Mouse (Mus musculus) hindbrain, postnatal 0 days (tissue): Measurements from ENCODE around the gene Socs2. TPM values are rescaled to one million over a fixed set of nuclear protein-coding genes. Genes with fewer than 3 reads are reported as not detected.

Experiments
- ATAC-seq: fragments of 200-750 bp; cut with Nextera tagmentation; 2 replicates; pipeline ENCODE4 v1.8.0; 2017; ENCODE audit warnings: mild to moderate bottlenecking, moderate TSS enrichment, moderate library complexity
- DNase-seq: peaks from one replicate; pipeline ENCODE4 v3.0.0-alpha.2; 2015; ENCODE audit warnings: low spot score
- H3K27ac ChIP-seq: fragments of 300-500 bp; sonication (generic); 2 replicates; pipeline ENCODE4 v1.5.1; 2014; ENCODE audit warnings: mild to moderate bottlenecking
- H3K27me3 ChIP-seq: fragments of 300-500 bp; sonication (generic); 2 replicates; pipeline ENCODE4 v1.6.1; 2014; ENCODE audit warnings: low read length, mixed read lengths; ENCODE audit not compliant: insufficient read depth
- H3K36me3 ChIP-seq: fragments of 300-500 bp; sonication (generic); 2 replicates; pipeline ENCODE4 v1.6.1; 2014; ENCODE audit warnings: low read length, mixed read lengths; ENCODE audit not compliant: insufficient read depth
- H3K4me1 ChIP-seq: fragments of 300-500 bp; sonication (generic); 2 replicates; pipeline ENCODE4 v1.6.1; 2014; ENCODE audit warnings: antibody characterized with exemption, low read length, mixed read lengths; ENCODE audit not compliant: insufficient read depth
- H3K4me2 ChIP-seq: fragments of 300-500 bp; sonication (generic); 2 replicates; pipeline ENCODE4 v1.6.1; 2014; ENCODE audit warnings: low read depth, mild to moderate bottlenecking, low read length, moderate library complexity, mixed read lengths
- H3K4me3 ChIP-seq: fragments of 300-500 bp; sonication (generic); 2 replicates; pipeline ENCODE4 v1.5.1; 2014; ENCODE audit warnings: low read length
- H3K9ac ChIP-seq: fragments of 300-500 bp; sonication (generic); replicated peaks from 2 replicates; pipeline ENCODE4 v1.6.1; 2014; ENCODE audit warnings: mild to moderate bottlenecking, low read length, moderate library complexity, mixed read lengths
- H3K9me3 ChIP-seq: fragments of 300-500 bp; sonication (generic); 2 replicates; pipeline ENCODE4 v1.6.1; 2016; ENCODE audit warnings: low read length, mixed read lengths
- CTCF ChIP-seq: IDR thresholded peaks from 2 replicates; pipeline ENCODE4 v1.5.1; 2016; ENCODE audit warnings: antibody characterized with exemption, control low read depth, low read depth
- WGBS: fragments of 180-500 bp; shearing (Covaris S2); extraction: QIAGEN DNeasy Blood & Tissue Kit; methylation state at CpG from one replicate; pipeline ENCODE4 v1.1.7; 2014; 5-methylcytosine and 5-hydroxymethylcytosine counted together
- polyA plus RNA-seq: library from polyadenylated mRNA; unstranded; fragments of >200 nt; fragmentation: Nextera tagmentation; extraction: Ambion mirVana; gene quantifications from 2 replicates; pipeline ENCODE4 v1.2.1, GENCODE M21; 2015
- total RNA-seq: library from RNA; depleted of rRNA; stranded (reverse); fragments of >200 nt; gene quantifications from 2 replicates; pipeline ENCODE4 v1.2.3, GENCODE M21; 2014

Gene Socs2
- total and polyA plus RNA-seq, 2 experiments from 2014 or later, result 51.7 to 122 TPM

DNA sequence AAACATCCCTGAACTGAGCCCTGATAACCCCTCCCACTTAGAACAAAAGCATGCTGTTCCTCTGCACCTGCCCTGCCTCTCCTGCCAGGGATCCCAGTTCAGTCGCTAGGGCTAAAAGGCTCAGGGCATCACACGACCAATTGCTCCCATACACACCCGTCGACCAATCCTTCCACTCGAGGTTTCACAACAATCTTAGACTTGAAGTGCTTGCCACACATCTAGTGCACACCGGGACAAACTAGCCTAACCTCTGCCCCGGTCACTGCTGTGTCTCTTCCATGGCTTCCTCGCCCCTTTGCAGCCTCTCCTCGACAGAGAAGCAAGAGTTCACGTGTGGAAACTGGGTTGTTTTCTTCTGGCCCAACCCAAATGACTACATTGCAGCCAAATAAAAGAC, 3.3 kb upstream of the Socs2 start:
- Histone ChIP-seq H3K9ac (no peak overlapping the region), H3K9me3 (no peaks in the 10 kb centered on the region), H3K27me3 (no peaks in the 10 kb centered on the region), H3K4me1 (no peaks in the 10 kb centered on the region), H3K4me2 (no peak overlapping the region), H3K4me3 (no peak overlapping the region), H3K27ac (no peak overlapping the region), H3K36me3 (no peaks in the 10 kb centered on the region)
- TF ChIP-seq CTCF, result no peak
- WGBS, result 73% methylated on average over 10 of the region's 10 CpGs
- ATAC-seq (no peak), DNase-seq (no peak)

DNA sequence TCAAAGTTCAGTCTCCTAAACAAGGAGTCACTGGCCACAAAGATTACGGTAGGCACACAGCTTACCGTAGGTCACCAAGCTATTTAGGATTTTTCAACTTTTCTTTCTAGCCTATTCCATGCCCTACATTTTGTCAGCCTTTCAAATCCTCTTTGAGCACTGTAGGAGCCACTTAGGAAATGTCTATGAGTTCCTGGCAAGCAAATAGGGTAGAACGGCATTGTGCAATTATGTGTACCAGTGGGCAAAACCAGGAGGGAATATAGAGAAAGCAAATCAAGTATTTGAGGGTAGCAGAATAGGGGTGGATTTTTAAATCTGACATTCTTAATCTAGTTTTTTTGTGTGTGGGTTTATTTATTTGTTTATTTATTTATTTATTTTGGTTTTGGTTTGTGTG, 2.7 kb upstream of the Socs2 start:
- TF ChIP-seq CTCF, result no peak
- H3K4me1 ChIP-seq, result no peaks in the 10 kb centered on the region
- H3K27ac ChIP-seq, result no peak overlapping the region
- 89% methylated on average over 3 of the region's 3 CpGs for WGBS
- H3K27me3 ChIP-seq, result no peaks in the 10 kb centered on the region
- ATAC-seq (no peak), DNase-seq (no peak)
- H3K9ac ChIP-seq, result no peak overlapping the region
- no peaks in the 10 kb centered on the region for H3K9me3 ChIP-seq
- no peak overlapping the region for H3K4me3 ChIP-seq
- no peaks in the 10 kb centered on the region for H3K36me3 ChIP-seq
- no peak overlapping the region for H3K4me2 ChIP-seq

DNA sequence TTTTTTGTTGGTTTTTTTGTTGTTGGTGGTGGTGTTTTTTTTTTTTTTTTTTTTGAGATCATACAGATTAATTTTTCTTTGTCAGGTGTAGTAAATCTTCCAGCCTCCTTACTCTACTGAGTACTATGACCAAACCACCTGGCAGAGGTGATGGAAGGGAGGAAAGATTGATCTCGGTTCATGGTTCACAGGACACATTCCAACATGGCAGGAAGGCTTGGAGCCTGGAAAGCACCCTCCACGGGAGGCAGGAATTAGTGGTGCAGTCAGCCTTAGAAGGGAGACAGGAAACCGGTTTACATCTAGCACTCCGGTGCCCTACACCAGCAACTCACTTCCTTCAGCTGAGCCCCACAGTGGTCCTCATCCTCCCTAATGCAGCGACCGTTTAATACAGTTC, 1.7 kb upstream of the Socs2 start:
- 65% methylated on average over 6 of the region's 6 CpGs for WGBS
- Histone ChIP-seq H3K4me1 (no peaks in the 10 kb centered on the region), H3K27ac (no peak overlapping the region)

DNA sequence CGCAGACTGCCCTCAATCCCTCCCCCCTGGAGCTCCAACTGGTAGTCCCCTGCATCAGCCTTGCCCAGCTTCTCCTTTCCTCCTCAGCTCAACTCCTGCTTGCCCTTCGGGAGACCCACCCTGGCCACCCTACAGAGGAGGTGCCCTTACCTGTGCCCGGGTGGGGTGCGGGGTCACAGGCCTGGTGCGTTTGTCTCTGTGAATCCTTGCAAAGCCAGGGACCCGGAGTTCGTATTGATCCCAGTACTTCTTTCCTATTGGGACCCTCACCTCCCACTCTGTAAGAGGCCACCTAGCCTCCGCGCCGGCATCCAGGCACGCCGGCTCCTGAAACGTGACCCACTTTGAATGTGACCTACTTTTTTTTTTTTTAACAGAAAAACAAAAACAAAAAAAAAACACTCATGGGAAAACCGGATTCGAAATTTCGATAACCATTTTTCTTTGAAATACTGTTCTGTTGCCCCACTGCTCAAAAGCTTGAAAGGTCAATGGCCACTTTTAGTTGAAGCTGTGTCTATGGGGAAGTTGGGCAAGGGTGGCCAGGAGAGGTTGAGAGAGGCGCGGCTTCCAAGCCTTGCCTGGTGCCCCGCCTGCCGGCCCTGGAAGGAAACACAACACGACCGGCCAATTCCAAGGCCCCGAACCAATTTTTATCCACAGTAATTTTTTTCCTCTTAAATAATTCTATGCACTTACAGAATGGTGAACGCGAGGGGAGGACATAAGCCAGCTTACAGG, 686 bp upstream of the Socs2 start:
- Histone ChIP-seq H3K36me3 (no peaks in the 10 kb centered on the region), H3K27ac (peak overlapping the region; percentile 87), H3K4me1 (no peaks in the 10 kb centered on the region), H3K27me3 (no peaks in the 10 kb centered on the region), H3K9me3 (no peaks in the 10 kb centered on the region), H3K4me3 (peak overlapping the region; percentile 73), H3K9ac (peak overlapping the region; percentile 79), H3K4me2 (peak overlapping the region; percentile 94)
- peak; percentile 85 for DNase-seq
- peak; percentile 2; the same call in 1 of the 2 replicates for ATAC-seq
- peak; percentile 80 for TF ChIP-seq CTCF
- under 1% methylated on average over 25 of the region's 25 CpGs for WGBS

More for the DNA sequence above, 1.7 kb upstream of the Socs2 start:
- Histone ChIP-seq H3K9ac (no peak overlapping the region), H3K36me3 (no peaks in the 10 kb centered on the region), H3K4me2 (no peak overlapping the region), H3K9me3 (no peaks in the 10 kb centered on the region), H3K27me3 (no peaks in the 10 kb centered on the region), H3K4me3 (no peak overlapping the region)
- no peak for ATAC-seq
- no peak for TF ChIP-seq CTCF
- no peak for DNase-seq

DNA sequence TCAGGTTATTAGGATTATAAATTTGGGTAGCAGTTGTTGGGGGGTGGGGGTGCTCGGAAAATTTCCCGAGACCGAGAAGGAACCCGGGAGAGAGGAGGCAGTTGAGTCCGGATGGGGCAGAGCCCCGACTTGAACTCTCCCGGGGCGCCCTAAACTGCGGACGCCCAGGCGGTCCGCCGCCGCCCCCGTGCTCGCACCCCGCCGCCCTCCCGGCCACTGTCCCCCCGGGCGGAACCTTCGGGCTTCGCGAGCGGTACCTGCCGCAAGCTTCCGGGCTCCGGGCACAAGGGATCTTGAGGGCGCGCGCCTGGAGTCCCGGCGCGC, 657 bp downstream of the Socs2 start:
- peak overlapping the region; percentile 94 for H3K4me2 ChIP-seq
- ATAC-seq (no peak; the same call in 1 of the 2 replicates), DNase-seq (no peak)
- H3K27ac ChIP-seq, result peak overlapping the region; percentile 87
- TF ChIP-seq CTCF, result no peak
- no peaks in the 10 kb centered on the region for H3K9me3 ChIP-seq
- under 1% methylated on average over 28 of the region's 34 CpGs for WGBS
- no peaks in the 10 kb centered on the region for H3K4me1 ChIP-seq
- H3K36me3 ChIP-seq, result no peaks in the 10 kb centered on the region
- H3K4me3 ChIP-seq, result peak overlapping the region; percentile 73
- H3K9ac ChIP-seq, result peak overlapping the region; percentile 79
- no peaks in the 10 kb centered on the region for H3K27me3 ChIP-seq

DNA sequence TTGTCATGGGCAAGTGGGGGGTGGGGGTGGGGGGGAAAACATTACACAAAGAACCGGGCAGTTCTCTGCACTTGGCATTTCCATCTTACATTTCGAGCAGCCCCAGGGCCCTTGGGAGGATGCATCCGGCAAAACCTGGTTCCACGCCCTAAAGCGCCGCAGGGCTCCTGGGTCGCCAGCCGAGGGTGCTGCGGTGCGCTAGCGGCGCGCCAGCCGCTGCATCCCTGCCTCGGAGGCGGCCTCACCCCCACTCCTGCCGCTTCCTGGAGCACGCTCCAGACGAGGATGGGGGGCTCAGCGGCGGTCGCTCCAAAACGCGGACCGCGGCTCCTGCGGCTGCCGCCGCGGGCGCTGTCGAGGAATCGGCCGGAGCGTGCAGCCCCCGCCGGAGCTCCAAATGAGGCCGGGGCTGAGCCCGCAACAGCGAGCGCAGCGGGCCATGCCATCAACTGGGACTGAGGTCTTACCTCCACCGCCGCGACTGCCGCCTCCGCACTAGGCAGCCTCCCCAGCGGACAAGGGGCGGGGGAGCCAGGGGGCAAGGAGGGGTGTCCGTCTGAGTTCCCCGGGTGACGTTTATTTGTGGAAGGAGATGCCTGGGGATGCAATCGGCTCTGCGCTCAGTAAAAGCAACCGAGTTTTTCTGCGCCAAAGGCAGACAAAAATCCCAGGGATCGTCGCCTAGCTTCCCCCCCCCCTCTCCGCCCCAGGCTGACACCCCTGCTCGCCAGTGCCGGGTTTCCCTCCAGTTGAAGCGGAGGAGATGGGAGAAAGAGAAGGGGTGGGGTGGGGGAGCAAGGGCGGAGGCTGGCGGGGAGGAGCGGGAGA, 1.2 kb downstream of the Socs2 start:
- Histone ChIP-seq H3K27me3 (no peaks in the 10 kb centered on the region), H3K9ac (peak overlapping the region; percentile 79), H3K27ac (peak overlapping the region; percentile 87), H3K9me3 (no peaks in the 10 kb centered on the region), H3K4me3 (peak overlapping the region; percentile 73), H3K36me3 (no peaks in the 10 kb centered on the region), H3K4me2 (peak overlapping the region; percentile 94), H3K4me1 (no peaks in the 10 kb centered on the region)
- ATAC-seq (peak; percentile 36), DNase-seq (peak; percentile 70)
- WGBS, result under 1% methylated on average over 55 of the region's 65 CpGs
- TF ChIP-seq CTCF, result no peak

DNA sequence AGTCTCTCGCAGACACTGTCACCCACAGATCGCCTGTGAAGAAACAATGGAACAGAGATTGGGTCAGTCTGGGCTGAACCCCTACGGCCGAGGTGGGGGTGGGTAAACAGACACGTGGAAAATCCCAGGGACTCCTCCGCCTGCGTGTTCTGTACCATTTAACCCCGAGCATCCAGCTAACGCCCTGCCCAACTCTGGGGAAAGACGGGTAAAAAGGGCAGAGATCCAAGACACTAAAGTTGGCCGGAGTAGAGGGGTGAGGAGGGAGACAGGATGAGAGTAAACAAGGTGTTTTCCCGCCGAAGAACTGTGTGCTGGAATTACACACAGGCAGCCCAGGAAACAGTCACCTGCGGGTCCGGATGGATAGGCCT, 1.8 kb downstream of the Socs2 start:
- no peak for DNase-seq
- WGBS, result under 1% methylated on average over 15 of the region's 15 CpGs

More for the DNA sequence above, 1.8 kb downstream of the Socs2 start:
- Histone ChIP-seq H3K4me3 (peak overlapping the region; percentile 73), H3K27me3 (no peaks in the 10 kb centered on the region), H3K4me1 (no peaks in the 10 kb centered on the region), H3K9ac (peak overlapping the region; percentile 79), H3K9me3 (no peaks in the 10 kb centered on the region), H3K36me3 (no peaks in the 10 kb centered on the region), H3K4me2 (peak overlapping the region; percentile 94), H3K27ac (peak overlapping the region; percentile 87; the same call in 1 of the 2 replicates)
- peak; percentile 1; the same call in 1 of the 2 replicates for ATAC-seq
- TF ChIP-seq CTCF, result no peak
